Mouse (Mus musculus) MEL-GATA-1-ER (cell line): Measurements from ENCODE around the gene Adprhl2.

Experiments
- DNase-seq: peaks from one replicate; pipeline ENCODE4 v3.0.0-alpha.2; 2012; ENCODE audit warnings: low read depth; ENCODE audit errors: extremely low read depth

Adprhl2 gene

GRCm38 (mm10) chr4:126273753-126274152, 47.8 kb downstream of the Adprhl2 start:
- DNase-seq: no peak

GRCm38 (mm10) chr4:126269292-126269691, 52.2 kb downstream of the Adprhl2 start:
- DNase-seq: no peak
